Mouse (Mus musculus) mouse trophoblast stem cell (cell line): ENCODE measurements around the gene Atg4a-ps.
"Not testable (repeated sequence)": the region's sequence is repeated elsewhere in the genome, so short reads cannot be mapped to it uniquely, and the experiment has no call there.

Experiments used
- in situ Hi-C, 2 experiments: fragments of 300-500 bp; cut with MseI, MboI; formaldehyde crosslinking; loops; 2 replicates in 1 of 2; 3 replicates in 1 of 2; pipeline ENCODE4 v1.15.1; 2025

The Atg4a-ps gene

GRCm38 (mm10) chr3:103645968-103646367 is at the start of gene Atg4a-ps:
Atg4a-ps (minus strand) TSS chr3:103646068.
- in situ Hi-C loops: not testable (repeated sequence)

GRCm38 (mm10) chr3:103695556-103695955 is 49.7 kb upstream of the Atg4a-ps start:
- in situ Hi-C loops: no loop called here

GRCm38 (mm10) chr3:103690506-103690905 is 44.6 kb upstream of the Atg4a-ps start:
- in situ Hi-C loops: no loop called here

GRCm38 (mm10) chr3:103689043-103689442 is 43.2 kb upstream of the Atg4a-ps start:
- in situ Hi-C loops: no loop called here

- in situ Hi-C loops: no loop called here
Measured at GRCm38 (mm10) chr3:103683966-103684319, 38.1 kb upstream of the Atg4a-ps start.

- in situ Hi-C loops: no loop called here
Measured at GRCm38 (mm10) chr3:103683234-103683965, 37.5 kb upstream of the Atg4a-ps start.

- in situ Hi-C loops: no loop called here
Measured at GRCm38 (mm10) chr3:103682473-103682872, 36.6 kb upstream of the Atg4a-ps start.

GRCm38 (mm10) chr3:103678811-103679210 is 32.9 kb upstream of the Atg4a-ps start:
- in situ Hi-C loops: no loop called here

- in situ Hi-C loops: no loop called here
Measured at GRCm38 (mm10) chr3:103672716-103673115, 26.8 kb upstream of the Atg4a-ps start.

- in situ Hi-C loops: no loop called here
Measured at GRCm38 (mm10) chr3:103672113-103672512, 26.2 kb upstream of the Atg4a-ps start.

GRCm38 (mm10) chr3:103663385-103663784 is 17.5 kb upstream of the Atg4a-ps start:
- in situ Hi-C loops: no loop called here

GRCm38 (mm10) chr3:103661714-103662113 is 15.8 kb upstream of the Atg4a-ps start:
- in situ Hi-C loops: no loop called here

GRCm38 (mm10) chr3:103660012-103660411 is 14.1 kb upstream of the Atg4a-ps start:
- in situ Hi-C loops: no loop called here

GRCm38 (mm10) chr3:103650406-103650805 is 4.5 kb upstream of the Atg4a-ps start:
- in situ Hi-C loops: no loop called here

GRCm38 (mm10) chr3:103649716-103650115 is 3.8 kb upstream of the Atg4a-ps start:
- in situ Hi-C loops: no loop called here

- in situ Hi-C loops: no loop called here
Measured at GRCm38 (mm10) chr3:103648486-103648885, 2.6 kb upstream of the Atg4a-ps start.

- in situ Hi-C loops: no loop called here
Measured at GRCm38 (mm10) chr3:103647164-103647867, 1.4 kb upstream of the Atg4a-ps start.

GRCm38 (mm10) chr3:103641301-103641700 is 4.6 kb downstream of the Atg4a-ps start:
- in situ Hi-C loops: no loop called here

GRCm38 (mm10) chr3:103640226-103640803 is 5.6 kb downstream of the Atg4a-ps start:
- in situ Hi-C loops: no loop called here

- in situ Hi-C loops: no loop called here
Measured at GRCm38 (mm10) chr3:103637641-103638040, 8.2 kb downstream of the Atg4a-ps start.

- in situ Hi-C loops: no loop called here
Measured at GRCm38 (mm10) chr3:103634256-103634655, 11.6 kb downstream of the Atg4a-ps start.

- in situ Hi-C loops: no loop called here
Measured at GRCm38 (mm10) chr3:103633831-103634230, 12.0 kb downstream of the Atg4a-ps start.

- in situ Hi-C loops: no loop called here
Measured at GRCm38 (mm10) chr3:103633124-103633523, 12.7 kb downstream of the Atg4a-ps start.
